Mouse (Mus musculus) hindbrain, embryonic 13.5 days (tissue): Measurements from ENCODE around the gene Gdi1. TPM values are rescaled to one million over a fixed set of nuclear protein-coding genes. Genes with fewer than 3 reads are reported as not detected.

Experiments
- ATAC-seq: fragments of 200-750 bp; cut with Nextera tagmentation; 2 replicates; pipeline ENCODE4 v1.8.0; 2017; ENCODE audit warnings: moderate TSS enrichment; ENCODE audit not compliant: low FRiP score
- H3K27ac ChIP-seq: fragments of 300-500 bp; sonication (generic); 2 replicates; pipeline ENCODE4 v1.5.1; 2015; ENCODE audit warnings: inconsistent platforms, mild to moderate bottlenecking, moderate library complexity
- H3K27me3 ChIP-seq: fragments of 300-500 bp; sonication (generic); 2 replicates; pipeline ENCODE4 v1.6.1; 2015; ENCODE audit warnings: mild to moderate bottlenecking, inconsistent platforms
- H3K36me3 ChIP-seq: fragments of 300-500 bp; sonication (generic); 2 replicates; pipeline ENCODE4 v1.6.1; 2015; ENCODE audit warnings: mild to moderate bottlenecking, inconsistent platforms
- H3K4me1 ChIP-seq: fragments of 300-500 bp; sonication (generic); replicated peaks from 2 replicates; pipeline ENCODE4 v1.6.1; 2015; ENCODE audit warnings: inconsistent platforms
- H3K4me2 ChIP-seq: fragments of 300-500 bp; sonication (generic); 2 replicates; pipeline ENCODE4 v1.6.1; 2015; ENCODE audit warnings: inconsistent platforms, mild to moderate bottlenecking, moderate library complexity
- H3K4me3 ChIP-seq: fragments of 300-500 bp; sonication (generic); 2 replicates; pipeline ENCODE4 v1.5.1; 2015; ENCODE audit warnings: mild to moderate bottlenecking, inconsistent platforms
- H3K9ac ChIP-seq: fragments of 300-500 bp; sonication (generic); 2 replicates; pipeline ENCODE4 v1.6.1; 2015; ENCODE audit warnings: mild to moderate bottlenecking, inconsistent platforms
- H3K9me3 ChIP-seq: fragments of 300-500 bp; sonication (generic); 2 replicates; pipeline ENCODE4 v1.6.1; 2016; ENCODE audit warnings: inconsistent platforms
- WGBS: fragments of 180-500 bp; shearing (Covaris S2); methylation state at CpG from one replicate; pipeline ENCODE4 v1.1.7; 2015; 5-methylcytosine and 5-hydroxymethylcytosine counted together
- polyA plus RNA-seq: library from polyadenylated mRNA; unstranded; fragments of >200 nt; fragmentation: Nextera tagmentation; extraction: Ambion mirVana; gene quantifications from 2 replicates; pipeline ENCODE4 v1.2.1, GENCODE M21; 2015

Gdi1 gene
- polyA plus RNA-seq, 1 experiment from 2014 or later = 963 TPM

GRCm38 (mm10) chrX:74283092-74283437 is 21.7 kb upstream of the Gdi1 start:
- whole genome bisulfite sequencing = 43% methylated on average over 5 of the region's 5 CpGs
- H3K9me3 ChIP-seq = no peaks in the 10 kb centered on the region
- peak overlapping the region; percentile 87 for H3K27ac ChIP-seq
- H3K4me3 ChIP-seq = peak overlapping the region; percentile 53
- peak overlapping the region; percentile 86 for H3K9ac ChIP-seq
- ATAC-seq = peak; percentile 60
- H3K4me1 ChIP-seq = peaks cover 20% of the 10 kb centered on the region
- H3K4me2 ChIP-seq = peak overlapping the region; percentile 66
- no peaks in the 10 kb centered on the region for H3K36me3 ChIP-seq
- H3K27me3 ChIP-seq = no peaks in the 10 kb centered on the region

DNA sequence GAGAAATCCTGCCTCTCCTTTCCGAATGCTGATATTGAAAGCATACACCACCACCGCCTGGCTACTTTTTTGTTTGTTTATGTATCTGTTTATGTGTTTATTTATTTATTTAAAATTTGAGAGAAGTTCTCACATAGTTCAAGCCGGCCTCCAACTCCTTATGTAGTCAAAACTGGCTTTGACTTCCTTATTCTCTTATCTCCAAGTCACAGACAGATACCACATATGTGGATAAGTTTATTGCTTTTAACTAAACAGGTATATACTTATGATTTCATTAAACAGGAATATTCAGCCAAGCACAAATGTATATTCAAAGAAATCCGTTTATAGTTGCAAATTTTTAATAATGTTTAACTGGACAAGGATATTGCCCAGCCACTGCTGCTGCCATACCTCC is 11.4 kb upstream of the Gdi1 start:
- no peaks in the 10 kb centered on the region for H3K27me3 ChIP-seq
- peaks cover 5% of the 10 kb centered on the region; the same call in 1 of the 2 replicates for H3K4me1 ChIP-seq
- H3K27ac ChIP-seq = no peak overlapping the region
- 86% methylated on average over 4 of the region's 4 CpGs for WGBS
- no peak overlapping the region for H3K4me2 ChIP-seq
- no peak for ATAC-seq
- H3K9ac ChIP-seq = no peak overlapping the region
- H3K36me3 ChIP-seq = peaks cover 6% of the 10 kb centered on the region; the same call in 1 of the 2 replicates
- no peak overlapping the region for H3K4me3 ChIP-seq
- H3K9me3 ChIP-seq = no peaks in the 10 kb centered on the region

GRCm38 (mm10) chrX:74296538-74297448 is 8.0 kb upstream of the Gdi1 start, which contains the start of gene Atp6ap1:
Gene Atp6ap1 (plus strand): TSS chrX:74297097.
- 18% methylated on average over 37 of the region's 37 CpGs for WGBS

GRCm38 (mm10) chrX:74298348-74298747 is 6.5 kb upstream of the Gdi1 start:
- Histone ChIP-seq H3K27me3 (no peaks in the 10 kb centered on the region), H3K9ac (no peak overlapping the region), H3K9me3 (no peaks in the 10 kb centered on the region), H3K4me1 (peaks cover 12% of the 10 kb centered on the region; the same call in 1 of the 2 replicates), H3K27ac (no peak overlapping the region), H3K36me3 (peaks cover 39% of the 10 kb centered on the region), H3K4me2 (peak overlapping the region; percentile 27; the same call in 1 of the 2 replicates), H3K4me3 (no peak overlapping the region)
- ATAC-seq = no peak
- WGBS = 79% methylated on average over 1 of the region's 1 CpGs

More at GRCm38 (mm10) chrX:74296538-74297448, 8.0 kb upstream of the Gdi1 start, which contains the start of gene Atp6ap1:
- Histone ChIP-seq H3K27ac (peak within 1 kb of the TSS; percentile 83), H3K4me3 (peak within 1 kb of the TSS; percentile 67), H3K4me2 (peak within 1 kb of the TSS; percentile 68), H3K36me3 (peaks cover 23% of the 10 kb centered on the region), H3K9ac (peak within 1 kb of the TSS; percentile 87), H3K27me3 (no peaks in the 10 kb centered on the region), H3K9me3 (no peaks in the 10 kb centered on the region), H3K4me1 (peaks cover 12% of the 10 kb centered on the region; the same call in 1 of the 2 replicates)
- ATAC-seq = peak; percentile 99

GRCm38 (mm10) chrX:74299721-74300120 is 5.1 kb upstream of the Gdi1 start:
- Histone ChIP-seq H3K4me2 (no peak overlapping the region), H3K27me3 (no peaks in the 10 kb centered on the region), H3K9ac (no peak overlapping the region), H3K4me3 (no peak overlapping the region), H3K27ac (no peak overlapping the region), H3K36me3 (peaks cover 45% of the 10 kb centered on the region), H3K4me1 (peaks cover 19% of the 10 kb centered on the region; the same call in 1 of the 2 replicates), H3K9me3 (no peaks in the 10 kb centered on the region)
- WGBS = 85% methylated on average over 3 of the region's 3 CpGs
- no peak for ATAC-seq

- Histone ChIP-seq H3K36me3 (peaks cover 28% of the 10 kb centered on the region), H3K4me2 (peak within 1 kb of the TSS; percentile 66), H3K4me3 (peak within 1 kb of the TSS; percentile 57), H3K4me1 (peaks cover 35% of the 10 kb centered on the region), H3K9ac (peak within 1 kb of the TSS; percentile 78), H3K27me3 (no peaks in the 10 kb centered on the region), H3K27ac (peak within 1 kb of the TSS; percentile 92), H3K9me3 (no peaks in the 10 kb centered on the region)
- peak; percentile 96 for ATAC-seq
- 19% methylated on average over 59 of the region's 59 CpGs for WGBS
Observed at GRCm38 (mm10) chrX:74312540-74313464, 8.0 kb downstream of the Gdi1 start, which contains the start of gene Fam50a. Gene Fam50a (plus strand): TSS chrX:74313033.

DNA sequence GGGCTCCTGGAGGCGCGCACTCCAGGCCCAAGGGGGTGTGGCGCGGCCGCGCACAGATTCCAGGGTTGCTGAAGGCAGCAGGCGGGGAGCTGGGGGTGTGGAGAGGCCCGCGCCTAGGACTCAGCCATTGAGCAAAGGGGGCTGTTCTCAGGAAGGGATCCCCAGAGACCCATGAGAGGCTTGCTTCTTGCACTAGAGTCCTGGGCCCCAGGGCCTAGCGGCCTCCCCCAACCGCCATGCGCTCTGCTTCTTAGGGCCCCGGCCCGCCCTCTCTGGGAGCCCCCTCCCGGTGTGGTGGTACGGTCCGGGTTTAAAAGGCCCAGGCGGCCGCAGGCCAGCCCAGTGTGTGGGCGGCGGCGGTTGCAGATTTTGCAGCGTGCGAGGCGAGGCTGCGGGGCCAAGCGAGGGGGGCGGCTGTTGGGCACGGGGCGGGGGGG is 23.9 kb downstream of the Gdi1 start, which contains the start of gene Plxna3:
Gene Plxna3, plus strand, starts transcription at position 342 of the 437 bp plus-strand sequence.
- H3K4me1 ChIP-seq = peaks cover 40% of the 10 kb centered on the region
- peak within 1 kb of the TSS; percentile 58 for H3K4me3 ChIP-seq
- 27% methylated on average over 21 of the region's 30 CpGs for WGBS
- peak; percentile 96 for ATAC-seq
- H3K27me3 ChIP-seq = no peaks in the 10 kb centered on the region
- H3K27ac ChIP-seq = peak within 1 kb of the TSS; percentile 88
- peak within 1 kb of the TSS; percentile 80 for H3K9ac ChIP-seq
- H3K36me3 ChIP-seq = peaks cover 19% of the 10 kb centered on the region
- H3K9me3 ChIP-seq = no peaks in the 10 kb centered on the region
- H3K4me2 ChIP-seq = peak within 1 kb of the TSS; percentile 73

GRCm38 (mm10) chrX:74329215-74329671 is 24.4 kb downstream of the Gdi1 start:
- H3K4me1 ChIP-seq = peaks cover 45% of the 10 kb centered on the region
- H3K4me3 ChIP-seq = peak overlapping the region; percentile 58
- peak overlapping the region; percentile 88 for H3K27ac ChIP-seq
- peak overlapping the region; percentile 80 for H3K9ac ChIP-seq
- peak; percentile 52 for ATAC-seq
- no peaks in the 10 kb centered on the region for H3K27me3 ChIP-seq
- peak overlapping the region; percentile 73 for H3K4me2 ChIP-seq
- 14% methylated on average over 10 of the region's 10 CpGs for WGBS
- H3K9me3 ChIP-seq = no peaks in the 10 kb centered on the region
- peaks cover 24% of the 10 kb centered on the region for H3K36me3 ChIP-seq

GRCm38 (mm10) chrX:74330166-74330930 is 25.6 kb downstream of the Gdi1 start:
- 26% methylated on average over 1 of the region's 2 CpGs for WGBS
- H3K4me2 ChIP-seq = peak overlapping the region; percentile 73
- no peak for ATAC-seq
- H3K9ac ChIP-seq = peak overlapping the region; percentile 80
- no peaks in the 10 kb centered on the region for H3K27me3 ChIP-seq
- H3K9me3 ChIP-seq = no peaks in the 10 kb centered on the region
- H3K27ac ChIP-seq = peak overlapping the region; percentile 88
- peaks cover 34% of the 10 kb centered on the region for H3K36me3 ChIP-seq
- H3K4me3 ChIP-seq = peak overlapping the region; percentile 58
- peaks cover 50% of the 10 kb centered on the region for H3K4me1 ChIP-seq

DNA sequence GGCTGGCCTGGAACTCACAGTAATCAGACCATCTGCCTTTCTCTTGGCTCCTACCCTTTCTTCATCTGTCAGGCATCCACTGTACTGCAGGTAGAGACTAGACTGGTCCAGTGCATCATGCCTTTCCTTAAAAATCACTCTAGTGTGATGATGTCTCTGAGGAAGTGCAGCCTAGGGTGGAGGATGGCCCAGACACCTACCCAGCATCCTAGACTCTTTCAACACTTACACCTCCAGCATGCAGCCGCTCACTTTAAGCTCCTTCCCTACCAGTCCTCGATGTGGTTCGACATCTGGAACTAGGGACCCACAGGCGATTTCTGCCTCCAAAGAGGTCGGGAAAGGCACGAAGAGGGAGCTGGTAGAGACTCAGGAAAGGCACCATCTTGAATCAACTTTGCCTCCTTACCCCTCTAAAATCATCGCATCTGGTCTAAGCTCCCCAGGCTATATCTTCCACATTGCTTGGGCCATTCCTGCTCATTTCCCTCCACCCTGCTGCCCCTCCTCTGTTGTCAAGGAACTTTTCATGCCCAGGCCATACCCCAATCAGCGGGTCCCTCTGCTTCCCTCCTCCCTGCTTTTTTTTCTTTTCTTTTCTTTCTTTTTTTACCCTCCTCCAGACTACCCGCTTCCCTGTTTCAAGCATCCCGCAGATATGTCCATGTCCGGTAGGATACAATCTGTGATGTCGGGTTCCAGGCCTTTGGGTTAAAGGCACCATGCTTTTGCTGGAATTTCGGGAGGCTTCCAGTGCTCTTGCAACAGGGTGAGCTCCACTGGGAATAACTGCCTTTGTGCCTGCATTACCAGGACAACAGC is 48.1 kb downstream of the Gdi1 start:
- H3K4me3 ChIP-seq = peak overlapping the region; percentile 45
- H3K9me3 ChIP-seq = no peaks in the 10 kb centered on the region
- 0 out of 2 replicates have a peak, but pooled peaks cover 4% of the 10 kb centered on the region for H3K4me1 ChIP-seq
- peak overlapping the region; percentile 69 for H3K9ac ChIP-seq
- peak overlapping the region; percentile 59 for H3K4me2 ChIP-seq
- no peaks in the 10 kb centered on the region for H3K27me3 ChIP-seq
- peak overlapping the region; percentile 79 for H3K27ac ChIP-seq
- WGBS = 19% methylated on average over 13 of the region's 13 CpGs
- no peaks in the 10 kb centered on the region for H3K36me3 ChIP-seq
- ATAC-seq = peak; percentile 83
